Mouse (Mus musculus): ENCODE results near the gene 4922502D21Rik.

Gene 4922502D21Rik

GRCm38 (mm10) chr6:129312499-129312898 is 19.1 kb downstream of the 4922502D21Rik start:
- DNase-seq (ENCODE audit: low read depth, low spot score), result no peak

GRCm38 (mm10) chr6:129304180-129304579 is 27.4 kb downstream of the 4922502D21Rik start:
- no peak for DNase-seq (ENCODE audit: low read depth, low spot score)

- no peak for DNase-seq (ENCODE audit: low read depth, low spot score)
Observed at GRCm38 (mm10) chr6:129288708-129289107, 42.9 kb downstream of the 4922502D21Rik start.

GRCm38 (mm10) chr6:129284384-129285104 is 47.1 kb downstream of the 4922502D21Rik start:
- DNase-seq (ENCODE audit: low read depth, low spot score), result no peak

GRCm38 (mm10) chr6:129283271-129283670 is 48.3 kb downstream of the 4922502D21Rik start:
- DNase-seq (ENCODE audit: low read depth, low spot score), result no peak

- DNase-seq (ENCODE audit: low read depth, low spot score), result no peak
Observed at GRCm38 (mm10) chr6:129276483-129276882, 55.1 kb downstream of the 4922502D21Rik start.

- DNase-seq (ENCODE audit: low read depth, low spot score), result no peak
Observed at GRCm38 (mm10) chr6:129275624-129276203, 55.9 kb downstream of the 4922502D21Rik start.

- no peak for DNase-seq (ENCODE audit: low read depth, low spot score)
Observed at GRCm38 (mm10) chr6:129275220-129275619, 56.4 kb downstream of the 4922502D21Rik start, which contains the start of gene Cd69. Gene Cd69 (minus strand): TSS chr6:129275436.

- DNase-seq (ENCODE audit: low read depth, low spot score), result no peak
Observed at GRCm38 (mm10) chr6:129274476-129274875, 57.1 kb downstream of the 4922502D21Rik start.

GRCm38 (mm10) chr6:129273662-129274061 is 57.9 kb downstream of the 4922502D21Rik start:
- DNase-seq (ENCODE audit: low read depth, low spot score), result no peak

Data from ZHBTc4 (cell line).